Mouse (Mus musculus) E14TG2a.4 (cell line): ENCODE measurements around the gene Dbx2.

Experiments
- H3K27me3 ChIP-seq: 2 replicates; pipeline ENCODE4 v1.6.1; 2014; ENCODE audit warnings: low read length, control low read depth; ENCODE audit not compliant: insufficient read depth
- H3K36me3 ChIP-seq: 2 replicates; pipeline ENCODE4 v1.6.1; 2014; ENCODE audit warnings: low read length, control low read depth; ENCODE audit not compliant: insufficient read depth
- H3K4me1 ChIP-seq: replicated peaks from 2 replicates; pipeline ENCODE4 v1.6.1; 2014; ENCODE audit warnings: low read depth, low read length, control low read depth
- H3K4me3 ChIP-seq: replicated peaks from 2 replicates; pipeline ENCODE4 v1.5.1; 2014; ENCODE audit warnings: mild to moderate bottlenecking, low read length
- H3K9me3 ChIP-seq: 2 replicates; pipeline ENCODE4 v1.6.1; 2014; ENCODE audit warnings: low read length, control low read depth
- CTCF ChIP-seq: conservative IDR thresholded peaks from 2 replicates; pipeline ENCODE4 v1.5.1; 2014; ENCODE audit warnings: low read length
- NANOG ChIP-seq: IDR thresholded peaks from 2 replicates; pipeline ENCODE4 v1.6.1; 2014; ENCODE audit warnings: borderline replicate concordance, low read length, mixed read lengths
- POU5F1 ChIP-seq: IDR thresholded peaks from 2 replicates; pipeline ENCODE4 v1.6.1; 2014; ENCODE audit warnings: low read length, borderline replicate concordance

Gene Dbx2

DNA sequence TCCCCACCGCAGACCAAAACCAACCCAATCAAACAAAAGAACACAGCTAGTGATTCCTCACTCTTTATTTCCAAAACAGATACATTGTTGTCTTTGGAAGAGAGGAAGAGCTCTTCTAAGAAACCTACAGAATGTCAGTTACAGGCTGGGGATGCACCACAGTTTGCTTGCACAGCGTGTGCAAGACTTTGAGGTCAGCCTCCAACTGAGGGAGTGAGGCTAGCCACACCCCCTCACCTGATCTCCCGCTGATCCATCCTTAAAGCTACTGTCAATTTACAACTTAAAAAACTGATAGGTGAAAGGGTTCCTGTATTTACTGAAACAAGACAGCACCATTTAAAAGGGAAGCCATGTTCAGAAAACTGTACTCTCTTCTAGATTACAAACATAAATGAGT lies 3.9 kb downstream of the Dbx2 start:
- peaks cover 26% of the 10 kb centered on the region for H3K4me1 ChIP-seq
- H3K36me3 ChIP-seq: no peaks in the 10 kb centered on the region
- TF ChIP-seq CTCF (no peak), POU5F1 (no peak)
- peaks cover 35% of the 10 kb centered on the region for H3K27me3 ChIP-seq
- no peak overlapping the region for H3K4me3 ChIP-seq
- H3K9me3 ChIP-seq: no peaks in the 10 kb centered on the region

GRCm38 (mm10) chr15:95643505-95644029 lies 12.2 kb downstream of the Dbx2 start:
- H3K27me3 ChIP-seq: peaks cover 13% of the 10 kb centered on the region
- H3K4me3 ChIP-seq: no peak overlapping the region
- TF ChIP-seq CTCF: no peak
- no peak for TF ChIP-seq POU5F1
- TF ChIP-seq NANOG: no peak
- no peaks in the 10 kb centered on the region for H3K36me3 ChIP-seq
- no peaks in the 10 kb centered on the region for H3K9me3 ChIP-seq
- H3K4me1 ChIP-seq: peaks cover 16% of the 10 kb centered on the region

- H3K9me3 ChIP-seq: peaks cover 2% of the 10 kb centered on the region; the same call in 1 of the 2 replicates
- peaks cover 16% of the 10 kb centered on the region for H3K4me1 ChIP-seq
- peaks cover 24% of the 10 kb centered on the region for H3K27me3 ChIP-seq
- H3K4me3 ChIP-seq: peak overlapping the region; percentile 43; the same call in 1 of the 2 replicates
- H3K36me3 ChIP-seq: no peaks in the 10 kb centered on the region
- TF ChIP-seq NANOG (no peak), CTCF (no peak), POU5F1 (no peak)
These were observed 15.4 kb downstream of the Dbx2 start for GRCm38 (mm10) chr15:95640347-95640746.

DNA sequence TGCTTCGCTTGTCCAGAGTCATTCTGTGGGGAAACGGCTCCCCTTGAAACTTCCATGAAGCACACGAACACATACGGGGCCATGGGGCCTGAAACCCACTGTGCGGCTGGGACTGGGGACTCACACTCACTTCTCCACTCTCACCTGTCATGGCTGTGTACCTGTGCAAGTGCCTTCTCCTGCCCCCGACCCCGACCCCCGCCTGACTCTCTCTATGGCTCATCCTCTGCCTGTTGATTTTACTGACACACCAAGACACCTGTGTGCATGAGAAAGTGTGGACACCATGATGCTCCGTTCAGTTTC lies 16.0 kb downstream of the Dbx2 start:
- peaks cover 16% of the 10 kb centered on the region for H3K4me1 ChIP-seq
- H3K9me3 ChIP-seq: peaks cover 2% of the 10 kb centered on the region; the same call in 1 of the 2 replicates
- no peaks in the 10 kb centered on the region for H3K36me3 ChIP-seq
- H3K27me3 ChIP-seq: peaks cover 24% of the 10 kb centered on the region
- H3K4me3 ChIP-seq: peak overlapping the region; percentile 43; the same call in 1 of the 2 replicates
- TF ChIP-seq NANOG (no peak), POU5F1 (no peak), CTCF (no peak)

GRCm38 (mm10) chr15:95639115-95639828 lies 16.5 kb downstream of the Dbx2 start:
- Histone ChIP-seq H3K9me3 (peaks cover 2% of the 10 kb centered on the region; the same call in 1 of the 2 replicates), H3K4me1 (peaks cover 16% of the 10 kb centered on the region), H3K4me3 (peak overlapping the region; percentile 43; the same call in 1 of the 2 replicates), H3K36me3 (no peaks in the 10 kb centered on the region), H3K27me3 (peaks cover 24% of the 10 kb centered on the region)
- TF ChIP-seq POU5F1: no peak
- no peak for TF ChIP-seq CTCF
- TF ChIP-seq NANOG: no peak

GRCm38 (mm10) chr15:95624396-95624795 lies 31.4 kb downstream of the Dbx2 start:
- H3K9me3 ChIP-seq: no peaks in the 10 kb centered on the region
- TF ChIP-seq POU5F1 (no peak), CTCF (no peak), NANOG (no peak)

GRCm38 (mm10) chr15:95622797-95623196 lies 33.0 kb downstream of the Dbx2 start:
- no peaks in the 10 kb centered on the region for H3K4me1 ChIP-seq

More at GRCm38 (mm10) chr15:95624396-95624795, 31.4 kb downstream of the Dbx2 start:
- H3K27me3 ChIP-seq: no peaks in the 10 kb centered on the region
- H3K4me3 ChIP-seq: no peak overlapping the region
- H3K36me3 ChIP-seq: no peaks in the 10 kb centered on the region
- no peaks in the 10 kb centered on the region for H3K4me1 ChIP-seq

GRCm38 (mm10) chr15:95612600-95612999 lies 43.2 kb downstream of the Dbx2 start:
- no peaks in the 10 kb centered on the region for H3K4me1 ChIP-seq
- H3K27me3 ChIP-seq: peaks cover under 1% of the 10 kb centered on the region; the same call in 1 of the 2 replicates
- H3K9me3 ChIP-seq: no peaks in the 10 kb centered on the region
- H3K36me3 ChIP-seq: no peaks in the 10 kb centered on the region
- TF ChIP-seq POU5F1 (no peak), NANOG (no peak), CTCF (no peak)
- H3K4me3 ChIP-seq: no peak overlapping the region

More at GRCm38 (mm10) chr15:95622797-95623196, 33.0 kb downstream of the Dbx2 start:
- TF ChIP-seq NANOG (no peak), POU5F1 (no peak), CTCF (no peak)
- no peak overlapping the region for H3K4me3 ChIP-seq
- H3K36me3 ChIP-seq: no peaks in the 10 kb centered on the region
- H3K9me3 ChIP-seq: no peaks in the 10 kb centered on the region
- H3K27me3 ChIP-seq: 0 out of 2 replicates have a peak, but pooled peaks cover under 1% of the 10 kb centered on the region

- Histone ChIP-seq H3K9me3 (peaks cover 8% of the 10 kb centered on the region), H3K36me3 (no peaks in the 10 kb centered on the region), H3K27me3 (no peaks in the 10 kb centered on the region), H3K4me1 (no peaks in the 10 kb centered on the region), H3K4me3 (no peak overlapping the region)
- TF ChIP-seq NANOG (no peak), POU5F1 (no peak), CTCF (no peak)
These were observed 54.6 kb downstream of the Dbx2 start for GRCm38 (mm10) chr15:95601179-95601578.
